Mouse (Mus musculus) heart, adult 10 weeks (tissue): ENCODE data around the gene Prr14. TPM values are rescaled to one million over a fixed set of nuclear protein-coding genes. Genes with fewer than 3 reads are reported as not detected.

Experiments
- polyA plus RNA-seq: library from polyadenylated mRNA; stranded (reverse); fragments of 350-450 nt; fragmentation: Illumina TruSeq; extraction: RNeasy Lipid Tissue Mini Kit (QIAGEN cat#74804); gene quantifications from one replicate; pipeline ENCODE4 v1.2.3, GENCODE M21; 2014; ENCODE audit warnings: low read depth, low replicate concordance

Prr14 gene
- 35.5 TPM for polyA plus RNA-seq

DNA sequence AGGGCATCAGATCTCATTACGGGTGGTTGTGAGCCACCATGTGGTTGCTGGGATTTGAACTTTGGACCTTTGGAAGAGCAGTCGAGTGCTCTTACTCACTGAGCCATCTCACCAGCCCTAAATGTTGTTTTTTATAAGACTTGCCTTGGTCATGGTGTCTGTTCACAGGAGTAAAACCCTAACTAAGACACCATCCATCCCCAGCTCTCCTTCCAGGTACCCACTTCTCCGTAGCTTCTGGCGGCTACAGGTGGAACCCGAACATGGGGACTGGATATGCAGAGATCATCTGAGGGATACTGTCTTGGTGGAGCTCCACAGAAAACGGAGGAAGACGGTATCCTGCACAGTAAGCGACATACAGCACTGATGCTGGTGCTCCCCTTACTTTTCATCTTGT is at the start of gene Prr14:
TSS of gene Prr14 (plus strand) at position 301 of the 400 bp plus-strand sequence.

DNA sequence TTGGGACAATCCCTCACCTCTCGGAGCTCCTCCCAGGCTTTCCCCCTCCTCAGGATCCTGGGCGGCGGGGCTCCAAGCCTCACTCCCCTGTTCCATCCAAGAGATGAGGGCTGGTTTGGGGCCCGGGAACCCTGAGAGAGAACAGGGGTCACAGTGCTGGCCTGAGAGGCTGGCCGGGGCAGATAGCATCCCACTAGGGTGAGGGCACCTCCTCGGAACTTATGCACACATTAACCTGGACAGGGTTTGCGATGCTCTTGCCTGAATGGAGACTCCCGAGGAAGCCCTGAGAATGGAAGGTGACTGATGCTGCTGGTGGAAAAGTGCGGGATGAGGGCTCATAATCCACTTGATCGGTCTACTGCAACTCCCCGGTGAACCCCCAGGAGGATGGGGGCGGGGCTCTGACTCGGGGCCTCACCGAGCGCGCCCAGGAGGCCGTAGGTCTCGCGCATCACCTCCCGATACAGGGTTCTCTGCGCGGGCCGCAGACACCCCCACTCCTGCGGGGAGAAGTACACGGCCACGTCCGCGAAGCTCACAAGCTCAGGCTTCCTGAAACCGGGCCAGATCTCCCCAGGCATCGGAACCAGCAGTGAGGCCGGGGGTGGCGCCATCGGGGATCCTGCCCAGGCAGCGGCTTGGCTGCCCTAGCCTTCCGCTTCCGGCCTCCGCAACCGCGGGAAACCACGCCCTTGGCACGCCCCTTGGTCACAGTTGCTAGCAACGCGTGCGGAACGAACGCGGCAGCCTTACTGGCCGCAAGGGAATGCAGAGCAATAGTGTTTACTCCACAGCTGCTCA is 37.8 kb upstream of the Prr14 start, which contains the start of gene Zfp688:
TSS of gene Zfp688 (minus strand) at position 681 of the 804 bp plus-strand sequence.

DNA sequence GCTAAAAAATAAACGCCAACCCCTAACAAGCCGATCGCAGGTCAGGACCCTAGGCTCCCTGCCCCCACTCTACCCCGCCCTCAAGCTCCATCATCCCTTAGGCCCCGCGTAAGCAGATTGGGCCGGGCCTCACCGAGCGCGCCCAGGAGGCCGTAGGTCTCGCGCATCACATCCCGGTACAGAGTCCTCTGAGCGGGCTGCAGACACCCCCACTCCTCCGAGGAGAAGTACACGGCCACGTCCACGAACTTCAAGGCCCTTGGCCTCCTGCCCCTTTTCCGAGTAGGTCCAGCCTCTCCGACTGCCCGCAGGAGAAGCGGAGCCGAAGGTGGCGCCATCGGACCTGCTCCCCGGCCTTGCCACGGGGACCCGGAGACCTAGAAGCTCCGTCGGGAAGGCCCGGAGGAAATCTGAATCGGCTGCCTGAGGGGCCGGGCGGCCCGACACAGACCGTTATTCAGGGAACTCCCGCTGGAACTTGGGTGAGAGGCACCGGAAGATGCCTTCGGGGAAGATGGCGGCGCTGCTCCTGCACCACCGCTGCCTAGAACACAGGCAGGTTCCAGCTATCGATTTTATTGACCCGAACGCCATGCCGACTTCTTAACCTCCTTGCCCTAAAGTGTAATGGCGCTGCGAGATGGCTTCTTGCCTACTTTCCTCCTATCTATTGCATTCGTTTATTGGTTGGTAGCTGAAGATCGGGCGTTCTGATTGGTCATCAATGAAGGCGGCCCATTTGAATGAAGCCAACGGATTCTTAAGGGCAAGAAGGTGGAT is 10.7 kb upstream of the Prr14 start, which contains the start of gene Zfp689:
TSS of gene Zfp689 (minus strand) at position 638 of the 780 bp plus-strand sequence.

DNA sequence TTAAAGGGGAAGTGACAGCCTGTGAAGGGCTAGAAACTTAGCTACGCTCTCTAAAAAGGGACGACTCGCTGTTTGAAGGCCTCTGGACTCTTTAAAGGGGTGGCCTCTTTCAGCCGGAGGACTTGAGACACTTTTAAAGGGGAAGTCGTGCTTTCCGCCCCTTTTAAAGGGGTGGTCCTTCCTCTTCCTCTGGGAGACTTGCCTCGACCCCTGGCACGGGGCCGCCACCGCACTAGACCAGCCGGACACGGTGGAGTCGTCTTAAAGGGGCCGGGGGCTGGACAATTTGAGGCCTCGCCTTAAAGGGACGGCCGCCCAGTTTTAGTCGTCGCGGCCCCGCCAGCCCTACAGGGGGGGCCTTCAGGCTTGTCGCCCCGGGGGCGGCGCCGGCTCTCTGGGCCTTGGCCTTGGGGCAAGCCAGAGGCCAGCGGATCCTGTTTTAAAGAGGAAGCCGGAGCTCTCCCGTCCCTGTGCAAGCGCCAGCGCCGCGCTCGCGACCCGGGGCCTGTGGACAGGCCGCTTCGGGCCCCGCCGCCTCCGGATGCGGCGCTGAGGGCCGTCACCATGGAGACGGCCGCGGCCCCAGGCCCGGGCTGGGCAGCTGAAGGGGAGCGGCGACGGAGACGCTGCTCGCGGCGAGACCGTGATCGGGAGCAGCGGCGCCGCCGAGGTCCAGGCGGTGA is 19.4 kb downstream of the Prr14 start, which contains the start of gene Fbrs:
TSS of gene Fbrs (plus strand) at position 565 of the 683 bp plus-strand sequence.

DNA sequence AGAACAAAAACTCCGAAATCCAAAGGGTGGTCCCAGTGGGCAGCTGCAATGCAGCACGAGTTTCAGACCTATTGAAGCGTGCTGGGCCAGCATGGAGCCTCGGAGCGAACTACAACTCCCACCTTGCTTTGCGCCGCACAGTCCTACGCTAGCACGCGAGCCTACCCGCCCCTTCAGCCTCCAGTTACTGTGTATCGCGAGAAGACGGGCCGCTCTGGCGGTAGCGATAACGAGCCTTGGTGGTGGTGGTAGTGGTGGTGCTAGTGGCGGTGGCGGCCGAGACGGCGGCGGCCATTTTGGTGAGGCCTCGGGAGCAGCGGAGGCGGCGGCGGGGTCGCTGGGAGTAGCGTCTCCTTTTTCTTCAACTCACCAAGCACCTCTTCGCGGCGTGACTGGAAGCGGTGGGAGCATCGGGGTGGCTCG is 52.4 kb downstream of the Prr14 start, which contains the start of gene Srcap:
TSS of gene Srcap (plus strand) at position 176 of the 423 bp plus-strand sequence.

DNA sequence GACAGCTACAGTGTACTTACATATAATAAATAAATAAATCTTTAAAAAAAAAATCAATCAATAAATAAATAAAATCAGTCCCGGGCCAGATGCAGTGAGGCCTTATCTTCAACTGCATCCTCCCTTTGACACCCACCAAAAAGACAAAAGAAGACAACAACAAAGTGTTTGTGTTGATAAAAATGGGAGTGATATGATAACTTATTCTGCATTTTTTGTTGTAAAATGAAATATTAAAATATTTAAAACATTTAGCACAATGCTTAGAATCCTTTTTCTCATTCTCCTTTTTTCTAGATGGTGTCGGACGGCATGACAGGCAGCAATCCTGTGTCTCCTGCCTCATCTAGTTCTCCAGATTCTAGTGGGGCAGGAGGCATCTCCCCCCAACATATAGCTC is 59.9 kb downstream of the Prr14 start, which contains the start of gene Gm42715:
TSS of gene Gm42715 (plus strand) at position 301 of the 400 bp plus-strand sequence.

Other genes with a start within 250 kb of the Prr14 start
- gene Zfp553, start 226.6 kb upstream of the Prr14 start, polyA plus RNA-seq: 7.7 TPM
- 6.4 TPM for gene Sept1, start 226.5 kb upstream of the Prr14 start, polyA plus RNA-seq
- gene Zfp771, start 215.3 kb upstream of the Prr14 start, polyA plus RNA-seq: 10.7 TPM
- gene Dctpp1, start 198.9 kb upstream of the Prr14 start, polyA plus RNA-seq: 36.3 TPM
- 26.0 TPM for gene Sephs2, start 185.6 kb upstream of the Prr14 start, polyA plus RNA-seq
- 0.81 TPM for gene Itgal, start 163.4 kb upstream of the Prr14 start, polyA plus RNA-seq
- gene Zfp768, start 114.0 kb upstream of the Prr14 start, polyA plus RNA-seq: 33.8 TPM
- 3.9 TPM for gene Zfp747, start 83.6 kb upstream of the Prr14 start, polyA plus RNA-seq
- 1.5 TPM for gene 9130019O22Rik, start 72.4 kb upstream of the Prr14 start, polyA plus RNA-seq
- 3.4 TPM for gene E430018J23Rik, start 66.0 kb upstream of the Prr14 start, polyA plus RNA-seq
- 4.4 TPM for gene Zfp764, start 52.8 kb upstream of the Prr14 start, polyA plus RNA-seq
- 3.6 TPM for gene Zfp688, start 37.5 kb upstream of the Prr14 start, polyA plus RNA-seq
- gene Zfp689, start 10.5 kb upstream of the Prr14 start, polyA plus RNA-seq: 1.2 TPM
- gene Fbrs, start 19.6 kb downstream of the Prr14 start, polyA plus RNA-seq: 34.1 TPM
- 15.8 TPM for gene Srcap, start 52.4 kb downstream of the Prr14 start, polyA plus RNA-seq
- gene Gm42715, start 60.0 kb downstream of the Prr14 start, polyA plus RNA-seq: 14.5 TPM
- not detected for gene Tmem265, start 101.8 kb downstream of the Prr14 start, polyA plus RNA-seq
- gene Phkg2, start 113.7 kb downstream of the Prr14 start, polyA plus RNA-seq: 24.2 TPM
- gene Ccdc189, start 129.0 kb downstream of the Prr14 start, polyA plus RNA-seq: 10.8 TPM
- 30.3 TPM for gene Rnf40, start 129.2 kb downstream of the Prr14 start, polyA plus RNA-seq
- 19.1 TPM for gene Zfp629, start 156.2 kb downstream of the Prr14 start, polyA plus RNA-seq
- 20.2 TPM for gene Bcl7c, start 249.3 kb downstream of the Prr14 start, polyA plus RNA-seq